Mouse (Mus musculus): ENCODE measurements around the gene Hs6st3. TPM values are rescaled to one million over a fixed set of nuclear protein-coding genes. Genes with fewer than 3 reads are reported as not detected.

Gene Hs6st3
- total and polyA plus RNA-seq, 2 experiments from 2014 or later, result not detected

- Histone ChIP-seq H3K9me3 (replicated peaks; ENCODE audit: control insufficient read depth, low read length) (no peaks in the 10 kb centered on the region), H3K4me1 (ENCODE audit: control insufficient read depth, insufficient read depth) (no peaks in the 10 kb centered on the region), H3K27ac (ENCODE audit: low read depth) (no peak overlapping the region), H3K27me3 (ENCODE audit: control insufficient read depth, insufficient read depth, low read length) (no peaks in the 10 kb centered on the region), H3K4me2 (ENCODE audit: low read depth, low read length) (no peak overlapping the region), H3K4me3 (ENCODE audit: low read depth, low read length) (no peak overlapping the region), H3K36me3 (replicated peaks; ENCODE audit: control insufficient read depth, insufficient read depth, low read length) (no peaks in the 10 kb centered on the region), H3K9ac (replicated peaks; ENCODE audit: low read depth, low read length) (no peak overlapping the region)
- ATAC-seq (ENCODE audit: insufficient read depth, low read depth) (no peak), DNase-seq (ENCODE audit: low spot score) (no peak)
- 71% methylated on average over 2 of the region's 2 CpGs for WGBS
- TF ChIP-seq EP300 (IDR thresholded peaks at IDR 0.05; ENCODE audit: low read depth) (no peak), CTCF (IDR thresholded peaks at IDR 0.05; ENCODE audit: low read depth) (no peak)
Observed at GRCm38 (mm10) chr14:119687885-119688284, 549.7 kb downstream of the Hs6st3 start.

DNA sequence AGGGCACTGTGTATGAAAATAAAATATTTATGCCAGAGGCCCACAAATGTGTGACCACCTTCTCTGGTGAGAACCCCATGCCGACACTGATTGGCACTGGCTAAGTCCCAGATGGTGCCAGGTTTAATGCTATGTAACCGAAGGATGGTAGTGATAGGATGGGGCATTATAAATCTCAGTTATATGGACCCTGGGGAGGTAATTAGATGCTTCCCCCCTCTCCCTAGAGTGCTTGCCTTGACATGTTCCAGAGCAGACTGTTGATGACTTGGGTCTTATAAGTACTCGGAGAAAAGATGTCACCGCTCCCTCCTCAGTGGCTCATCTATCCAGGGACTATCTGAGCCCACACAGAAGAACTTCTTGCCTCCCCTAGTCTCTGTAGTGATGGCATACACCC is 561.8 kb downstream of the Hs6st3 start:
- Histone ChIP-seq H3K9me3 (replicated peaks; ENCODE audit: control insufficient read depth, low read length) (no peaks in the 10 kb centered on the region), H3K36me3 (replicated peaks; ENCODE audit: control insufficient read depth, insufficient read depth, low read length) (no peaks in the 10 kb centered on the region), H3K4me2 (ENCODE audit: low read depth, low read length) (no peak overlapping the region), H3K27ac (ENCODE audit: low read depth) (no peak overlapping the region), H3K9ac (replicated peaks; ENCODE audit: low read depth, low read length) (no peak overlapping the region), H3K4me1 (ENCODE audit: control insufficient read depth, insufficient read depth) (no peaks in the 10 kb centered on the region), H3K27me3 (ENCODE audit: control insufficient read depth, insufficient read depth, low read length) (no peaks in the 10 kb centered on the region), H3K4me3 (ENCODE audit: low read depth, low read length) (no peak overlapping the region)
- ATAC-seq (ENCODE audit: insufficient read depth, low read depth), result no peak
- WGBS, result 90% methylated on average over 4 of the region's 4 CpGs
- TF ChIP-seq CTCF (IDR thresholded peaks at IDR 0.05; ENCODE audit: low read depth) (no peak), EP300 (IDR thresholded peaks at IDR 0.05; ENCODE audit: low read depth) (no peak)
- DNase-seq (ENCODE audit: low spot score), result no peak

- ATAC-seq (ENCODE audit: insufficient read depth, low read depth) (no peak), DNase-seq (ENCODE audit: low spot score) (no peak)
- no peak overlapping the region for H3K4me3 ChIP-seq (ENCODE audit: low read depth, low read length)
- no peak overlapping the region for H3K27ac ChIP-seq (ENCODE audit: low read depth)
- no peaks in the 10 kb centered on the region for H3K4me1 ChIP-seq (ENCODE audit: control insufficient read depth, insufficient read depth)
- H3K36me3 ChIP-seq (replicated peaks; ENCODE audit: control insufficient read depth, insufficient read depth, low read length), result no peaks in the 10 kb centered on the region
- no peaks in the 10 kb centered on the region for H3K9me3 ChIP-seq (replicated peaks; ENCODE audit: control insufficient read depth, low read length)
- no peak overlapping the region for H3K9ac ChIP-seq (replicated peaks; ENCODE audit: low read depth, low read length)
- H3K4me2 ChIP-seq (ENCODE audit: low read depth, low read length), result no peak overlapping the region
- H3K27me3 ChIP-seq (ENCODE audit: control insufficient read depth, insufficient read depth, low read length), result no peaks in the 10 kb centered on the region
- 65% methylated on average over 3 of the region's 3 CpGs for WGBS
- no peak for TF ChIP-seq CTCF (IDR thresholded peaks at IDR 0.05; ENCODE audit: low read depth)
- no peak for TF ChIP-seq EP300 (IDR thresholded peaks at IDR 0.05; ENCODE audit: low read depth)
Observed at GRCm38 (mm10) chr14:119714712-119715111, 576.6 kb downstream of the Hs6st3 start.

- TF ChIP-seq EP300 (IDR thresholded peaks at IDR 0.05; ENCODE audit: low read depth), result no peak
- no peak for TF ChIP-seq CTCF (IDR thresholded peaks at IDR 0.05; ENCODE audit: low read depth)
- Histone ChIP-seq H3K9ac (replicated peaks; ENCODE audit: low read depth, low read length) (no peak overlapping the region), H3K4me2 (ENCODE audit: low read depth, low read length) (no peak overlapping the region), H3K9me3 (replicated peaks; ENCODE audit: control insufficient read depth, low read length) (no peaks in the 10 kb centered on the region), H3K4me1 (ENCODE audit: control insufficient read depth, insufficient read depth) (no peaks in the 10 kb centered on the region), H3K27me3 (ENCODE audit: control insufficient read depth, insufficient read depth, low read length) (no peaks in the 10 kb centered on the region), H3K4me3 (ENCODE audit: low read depth, low read length) (no peak overlapping the region), H3K27ac (ENCODE audit: low read depth) (no peak overlapping the region), H3K36me3 (replicated peaks; ENCODE audit: control insufficient read depth, insufficient read depth, low read length) (no peaks in the 10 kb centered on the region)
- ATAC-seq (ENCODE audit: insufficient read depth, low read depth) (no peak), DNase-seq (ENCODE audit: low spot score) (no peak)
- WGBS, result 44% methylated on average over 1 of the region's 1 CpGs
Observed at GRCm38 (mm10) chr14:119717323-119717722, 579.2 kb downstream of the Hs6st3 start.

DNA sequence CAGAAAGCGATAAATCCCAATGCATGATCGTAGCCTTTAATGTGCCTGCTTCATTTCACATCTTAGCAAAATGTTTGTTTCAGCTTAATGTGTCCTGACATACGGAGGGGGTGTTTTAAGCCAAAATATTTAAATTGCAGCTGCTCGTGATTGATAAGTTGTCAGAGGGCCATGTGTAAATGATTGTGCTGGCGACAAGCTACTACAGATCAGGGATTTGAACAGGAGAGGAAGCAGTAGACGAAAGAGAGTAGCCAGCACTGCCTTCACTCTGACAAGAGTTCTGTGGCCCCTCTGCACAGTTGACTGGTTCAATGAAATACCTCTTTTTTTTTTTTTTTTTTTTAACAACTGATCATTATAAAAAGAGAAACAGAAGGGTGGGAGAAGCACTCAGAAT is 587.0 kb downstream of the Hs6st3 start:
- Histone ChIP-seq H3K27me3 (ENCODE audit: control insufficient read depth, insufficient read depth, low read length) (no peaks in the 10 kb centered on the region), H3K4me1 (ENCODE audit: control insufficient read depth, insufficient read depth) (no peaks in the 10 kb centered on the region), H3K4me2 (ENCODE audit: low read depth, low read length) (no peak overlapping the region), H3K27ac (ENCODE audit: low read depth) (no peak overlapping the region), H3K4me3 (ENCODE audit: low read depth, low read length) (no peak overlapping the region), H3K9ac (replicated peaks; ENCODE audit: low read depth, low read length) (no peak overlapping the region), H3K9me3 (replicated peaks; ENCODE audit: control insufficient read depth, low read length) (no peaks in the 10 kb centered on the region), H3K36me3 (replicated peaks; ENCODE audit: control insufficient read depth, insufficient read depth, low read length) (no peaks in the 10 kb centered on the region)
- TF ChIP-seq CTCF (IDR thresholded peaks at IDR 0.05; ENCODE audit: low read depth) (no peak), EP300 (IDR thresholded peaks at IDR 0.05; ENCODE audit: low read depth) (no peak)
- WGBS, result 72% methylated on average over 6 of the region's 6 CpGs
- ATAC-seq (ENCODE audit: insufficient read depth, low read depth), result no peak
- no peak for DNase-seq (ENCODE audit: low spot score)

DNA sequence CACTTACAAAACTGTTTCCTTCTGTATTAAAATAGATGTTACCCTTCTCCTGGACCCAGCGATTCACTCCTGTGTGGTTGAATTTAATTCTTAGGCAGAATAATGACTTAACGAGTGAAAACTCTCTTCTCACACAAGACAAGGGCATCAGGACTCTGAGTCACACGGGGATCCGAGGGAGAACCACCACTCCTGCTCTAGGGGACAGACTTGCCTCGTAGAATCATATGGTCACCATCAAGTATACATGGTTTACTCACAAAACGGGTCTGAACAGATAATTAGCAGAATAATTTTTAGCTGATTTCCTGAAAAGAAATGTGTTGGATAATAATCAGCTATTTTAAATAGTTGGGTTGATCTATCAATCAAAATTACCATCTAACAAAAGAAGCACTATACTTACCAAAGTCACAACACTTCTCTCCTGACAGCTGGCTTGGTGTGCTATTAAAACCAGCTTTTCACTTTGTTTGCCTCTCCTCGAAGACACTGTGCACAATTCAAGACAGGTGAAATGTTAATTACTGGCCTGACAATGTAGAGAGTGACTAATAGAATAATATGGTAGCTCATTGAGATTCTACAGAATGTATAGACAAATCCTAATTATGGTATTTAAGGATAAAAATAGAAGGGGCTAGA is 593.4 kb downstream of the Hs6st3 start:
- Histone ChIP-seq H3K36me3 (replicated peaks; ENCODE audit: control insufficient read depth, insufficient read depth, low read length) (no peaks in the 10 kb centered on the region), H3K27ac (ENCODE audit: low read depth) (no peak overlapping the region), H3K4me3 (ENCODE audit: low read depth, low read length) (no peak overlapping the region), H3K9me3 (replicated peaks; ENCODE audit: control insufficient read depth, low read length) (no peaks in the 10 kb centered on the region), H3K9ac (replicated peaks; ENCODE audit: low read depth, low read length) (no peak overlapping the region), H3K4me1 (ENCODE audit: control insufficient read depth, insufficient read depth) (no peaks in the 10 kb centered on the region), H3K4me2 (ENCODE audit: low read depth, low read length) (no peak overlapping the region), H3K27me3 (ENCODE audit: control insufficient read depth, insufficient read depth, low read length) (no peaks in the 10 kb centered on the region)
- DNase-seq (ENCODE audit: low spot score), result no peak
- WGBS, result 70% methylated on average over 7 of the region's 7 CpGs
- ATAC-seq (ENCODE audit: insufficient read depth, low read depth), result no peak
- TF ChIP-seq CTCF (IDR thresholded peaks at IDR 0.05; ENCODE audit: low read depth) (no peak), EP300 (IDR thresholded peaks at IDR 0.05; ENCODE audit: low read depth) (no peak)
